Mouse (Mus musculus) splenic B cell, adult 2 months (primary cell): ENCODE data around the gene Pigl.

Source experiments
- DNase-seq: peaks from one replicate; pipeline ENCODE4 v3.0.0-alpha.2; 2011; ENCODE audit warnings: low read depth, low spot score
- H3K27me3 ChIP-seq: 2 replicates; pipeline ENCODE4 v1.6.1; 2012; ENCODE audit warnings: mild to moderate bottlenecking, low read length, moderate library complexity, mixed read lengths; ENCODE audit not compliant: control insufficient read depth, poor library complexity, insufficient read depth, severe bottlenecking
- H3K36me3 ChIP-seq: 2 replicates; pipeline ENCODE4 v1.6.1; 2012; ENCODE audit warnings: mild to moderate bottlenecking, low read length, moderate library complexity, mixed read lengths; ENCODE audit not compliant: control insufficient read depth, poor library complexity, insufficient read depth, severe bottlenecking

The Pigl gene

DNA sequence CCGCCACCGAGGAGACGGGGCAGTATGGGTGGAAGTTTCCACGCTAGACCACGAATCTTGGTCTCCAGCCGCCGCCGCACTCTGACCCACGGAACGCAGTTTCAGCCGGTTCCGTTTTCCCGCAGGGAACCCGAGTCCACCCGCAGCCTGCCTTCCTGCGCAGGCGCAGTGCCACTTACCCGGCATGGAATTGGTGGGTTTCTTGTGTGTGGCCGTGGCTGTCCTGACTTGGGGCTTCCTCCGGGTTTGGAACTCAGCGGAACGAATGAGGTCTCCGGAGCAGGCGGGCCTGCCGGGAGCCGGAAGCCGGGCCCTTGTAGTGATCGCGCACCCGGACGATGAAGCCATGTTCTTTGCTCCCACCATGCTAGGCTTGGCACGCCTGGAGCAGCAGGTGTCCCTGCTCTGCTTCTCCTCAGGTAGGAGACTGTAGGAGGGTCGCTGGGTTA, at the start of gene Pigl, which contains the start of gene Ncor1:
TSS of gene Pigl (plus strand) at position 185 of the 449 bp plus-strand sequence.
TSS of gene Ncor1 (minus strand) at position 266 of the 449 bp plus-strand sequence.
- peak; percentile 77 for DNase-seq
- Histone ChIP-seq H3K36me3 (no peaks in the 10 kb centered on the region), H3K27me3 (no peaks in the 10 kb centered on the region)

DNA sequence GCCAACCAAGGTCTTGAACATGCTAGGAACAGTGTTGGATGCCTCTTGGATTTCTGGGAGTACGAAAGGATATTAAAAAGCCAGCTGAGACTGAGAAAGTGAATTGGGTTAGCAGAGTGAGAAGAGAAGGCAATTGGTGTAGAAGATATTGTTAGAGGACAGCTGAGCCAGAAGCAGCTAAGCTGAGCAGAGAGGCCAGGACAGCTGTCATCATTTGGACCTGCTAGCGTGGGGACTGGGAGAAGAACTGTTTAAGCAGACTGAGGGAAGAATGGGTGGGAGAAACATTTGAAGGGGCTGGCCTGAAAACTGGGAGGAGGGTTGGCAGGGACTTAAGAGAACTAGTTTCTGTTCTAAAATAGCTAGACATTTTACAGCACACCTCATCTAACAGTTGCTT, 49.4 kb upstream of the Pigl start:
- Histone ChIP-seq H3K27me3 (no peaks in the 10 kb centered on the region), H3K36me3 (peaks cover 10% of the 10 kb centered on the region)
- DNase-seq: no peak

DNA sequence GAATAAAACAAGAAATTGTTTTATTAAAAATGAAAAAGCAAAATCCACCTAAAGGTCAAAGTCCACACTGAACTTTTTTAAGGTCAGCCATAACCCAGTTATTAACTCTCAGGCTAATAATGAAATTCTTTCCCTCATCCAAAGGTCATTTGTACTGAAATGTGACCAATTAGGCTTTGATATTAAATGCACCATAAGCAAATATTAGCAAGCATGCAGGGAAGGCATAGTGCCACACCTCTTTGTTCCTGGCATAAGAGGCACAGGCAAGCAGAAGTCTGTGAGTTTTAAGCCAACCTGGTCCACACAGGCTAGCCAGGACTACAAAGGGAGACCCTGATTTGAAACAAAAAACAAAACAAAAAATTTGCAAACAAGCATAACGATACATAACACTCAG, 48.6 kb upstream of the Pigl start:
- H3K27me3 ChIP-seq: no peaks in the 10 kb centered on the region
- DNase-seq: no peak

DNA sequence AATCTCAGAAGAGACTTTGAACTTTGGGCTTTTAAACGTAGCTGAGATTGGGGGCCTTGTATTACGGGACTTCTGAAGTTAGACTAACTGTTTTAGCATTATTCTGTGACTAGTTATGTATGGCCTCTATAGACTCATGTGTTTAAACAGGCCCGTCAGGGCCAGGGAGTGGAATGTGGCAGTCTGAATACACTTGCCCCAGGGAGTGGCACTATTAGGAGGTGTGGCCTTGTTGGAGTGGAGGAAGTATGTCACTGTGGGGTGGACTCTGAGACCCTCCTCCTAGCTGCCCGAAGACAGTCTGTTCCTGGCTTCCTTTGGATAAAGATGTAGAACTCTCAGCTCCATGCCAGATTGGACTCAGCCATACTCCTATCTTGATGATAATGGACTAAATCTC, 43.2 kb upstream of the Pigl start:
- DNase-seq: no peak
- H3K27me3 ChIP-seq: no peaks in the 10 kb centered on the region

More for the DNA sequence above, 48.6 kb upstream of the Pigl start:
- peaks cover 14% of the 10 kb centered on the region for H3K36me3 ChIP-seq

DNA sequence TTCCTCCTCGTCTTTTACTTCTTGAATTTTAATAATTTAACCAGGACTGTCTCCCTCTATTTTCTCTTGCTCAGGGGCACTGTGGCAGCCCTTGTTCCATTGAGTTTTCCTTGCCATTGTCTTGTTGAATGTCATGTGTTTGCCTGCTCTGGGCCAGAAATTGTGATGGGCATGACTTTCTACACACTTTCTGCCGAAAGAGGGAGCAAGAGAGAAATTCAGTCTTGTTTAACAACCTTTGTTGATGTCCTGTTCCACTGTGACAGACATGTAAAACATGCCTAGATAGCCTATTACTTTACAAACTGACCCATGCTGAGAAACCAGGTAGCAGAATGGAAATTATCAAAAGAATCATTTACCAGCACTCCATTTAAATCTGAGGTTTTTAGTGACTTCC, 33.7 kb upstream of the Pigl start:
- H3K36me3 ChIP-seq: peaks cover 14% of the 10 kb centered on the region
- H3K27me3 ChIP-seq: no peaks in the 10 kb centered on the region
- DNase-seq: peak; percentile 14

More for the DNA sequence above, 43.2 kb upstream of the Pigl start:
- H3K36me3 ChIP-seq: peaks cover 8% of the 10 kb centered on the region; the same call in 1 of the 2 replicates

DNA sequence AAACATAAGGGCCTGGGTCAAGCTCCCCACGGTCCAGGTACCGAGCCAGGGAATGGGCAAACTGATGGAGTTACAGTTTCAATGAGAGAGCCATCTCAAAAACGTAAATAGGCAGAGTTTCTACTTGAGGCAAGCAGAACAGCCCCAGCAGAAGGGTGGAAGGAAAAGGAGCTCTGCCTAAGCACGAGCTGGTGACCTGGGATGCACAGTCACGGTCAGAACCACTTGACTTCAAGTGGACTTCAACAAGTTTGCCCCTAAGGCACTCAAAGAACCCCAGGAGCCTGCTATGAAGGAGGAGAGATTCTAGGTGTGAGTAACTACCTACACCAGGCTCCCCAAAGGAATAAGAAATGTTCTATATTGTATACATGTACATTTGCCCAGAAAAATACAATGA, 32.0 kb upstream of the Pigl start:
- Histone ChIP-seq H3K27me3 (no peaks in the 10 kb centered on the region), H3K36me3 (peaks cover 17% of the 10 kb centered on the region)
- no peak for DNase-seq

DNA sequence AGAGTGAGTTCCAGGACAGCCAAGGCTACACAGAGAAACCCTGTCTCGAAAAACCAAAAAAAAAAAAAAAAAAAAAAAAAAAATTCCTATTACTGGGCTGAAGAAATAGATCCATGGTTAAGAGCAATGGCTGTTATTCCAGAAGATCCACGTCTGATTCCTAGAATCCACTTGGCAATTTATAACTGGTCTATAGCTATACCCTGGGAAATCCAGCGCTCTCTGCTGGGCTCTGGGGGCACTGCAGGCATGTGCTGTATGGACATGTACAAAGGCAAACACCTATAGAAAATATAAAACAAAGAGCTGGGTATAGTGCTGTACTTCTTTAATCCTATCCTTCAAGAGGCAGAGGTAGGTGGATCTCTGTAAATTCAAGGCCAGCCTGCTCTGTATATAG, 31.2 kb upstream of the Pigl start:
- H3K27me3 ChIP-seq: no peaks in the 10 kb centered on the region
- DNase-seq: peak; percentile 56
- H3K36me3 ChIP-seq: peaks cover 17% of the 10 kb centered on the region

DNA sequence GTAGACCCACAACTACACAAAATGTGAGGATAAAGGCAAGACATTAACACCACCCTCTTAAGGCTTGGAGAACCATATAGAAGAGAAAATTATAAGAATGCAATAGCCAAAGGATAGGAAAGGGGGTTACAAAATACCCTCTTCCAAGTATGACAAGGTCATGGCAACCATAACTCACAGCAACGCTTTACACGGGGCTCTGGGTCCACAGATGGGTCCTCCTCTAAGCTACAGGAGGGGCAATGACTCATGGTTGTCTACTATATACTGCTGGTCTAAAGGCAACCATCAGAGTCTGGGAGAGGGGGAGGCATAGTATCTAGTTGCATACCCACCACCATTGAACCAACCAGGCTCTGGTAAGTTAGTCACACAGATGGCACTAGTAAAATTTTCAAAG, 26.0 kb upstream of the Pigl start:
- H3K27me3 ChIP-seq: no peaks in the 10 kb centered on the region
- no peak for DNase-seq
- peaks cover 7% of the 10 kb centered on the region for H3K36me3 ChIP-seq

GRCm38 (mm10) chr11:62440670-62441315, 17.5 kb upstream of the Pigl start:
- 0 out of 2 replicates have a peak, but pooled peaks cover 2% of the 10 kb centered on the region for H3K36me3 ChIP-seq
- no peaks in the 10 kb centered on the region for H3K27me3 ChIP-seq
- no peak for DNase-seq

DNA sequence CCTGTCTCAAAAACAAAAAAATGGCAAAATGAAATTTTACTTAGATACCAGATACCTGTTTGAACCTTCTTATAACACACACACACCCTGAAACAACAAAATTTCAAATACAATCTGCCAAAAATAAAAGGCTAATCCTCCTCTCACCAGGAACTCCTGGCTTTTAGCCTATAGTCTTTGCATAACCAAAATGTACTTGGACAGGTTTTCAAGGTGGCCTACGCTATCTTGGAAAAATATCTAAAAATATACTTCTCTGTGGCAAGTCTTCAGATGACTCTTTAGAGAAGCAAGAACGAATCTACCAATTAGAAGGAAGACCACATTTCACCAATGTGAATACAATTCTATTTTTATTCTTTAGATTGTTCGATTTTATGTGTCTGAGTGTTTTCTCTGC, 12.5 kb upstream of the Pigl start:
- Histone ChIP-seq H3K36me3 (0 out of 2 replicates have a peak, but pooled peaks cover 2% of the 10 kb centered on the region), H3K27me3 (no peaks in the 10 kb centered on the region)
- DNase-seq: no peak

DNA sequence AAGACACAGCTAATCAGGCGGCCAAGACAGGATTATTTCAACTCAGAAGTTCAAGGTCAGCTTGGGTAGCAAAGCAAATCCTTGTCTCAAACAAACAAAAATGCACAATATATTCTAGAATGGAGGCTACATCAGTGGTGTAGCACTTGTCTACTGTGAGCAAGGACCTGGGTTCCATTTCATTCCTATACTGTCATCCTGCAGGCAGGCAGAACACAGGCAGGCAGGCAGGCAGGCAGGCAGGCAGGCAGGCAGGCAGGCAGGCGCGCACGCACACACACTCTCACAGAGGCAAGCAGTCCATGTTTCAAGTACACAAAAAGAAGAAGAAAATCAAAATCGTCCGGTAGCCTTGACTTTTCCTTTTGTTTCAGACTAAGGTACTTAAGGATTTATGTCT, 9.3 kb upstream of the Pigl start:
- Histone ChIP-seq H3K36me3 (peaks cover 2% of the 10 kb centered on the region; the same call in 1 of the 2 replicates), H3K27me3 (no peaks in the 10 kb centered on the region)
- no peak for DNase-seq

DNA sequence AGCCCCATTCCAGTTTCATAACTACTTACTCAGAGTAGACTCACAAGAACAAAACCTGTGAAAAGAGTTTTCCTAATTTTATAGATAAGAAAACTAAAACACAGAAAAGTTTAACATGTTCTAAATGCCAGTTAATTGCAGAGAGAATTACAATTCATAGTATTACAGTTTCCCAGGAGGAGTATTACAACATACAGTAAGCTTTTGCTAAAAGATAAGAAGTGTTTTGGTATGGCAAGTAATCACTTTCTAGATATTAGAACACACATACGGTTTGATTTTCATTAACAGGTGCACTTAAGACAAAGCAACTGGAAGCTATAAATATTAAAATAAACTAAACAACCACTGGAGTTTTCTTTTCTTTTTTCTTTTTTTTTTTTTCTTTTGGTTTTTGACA, 3.1 kb upstream of the Pigl start:
- H3K27me3 ChIP-seq: no peaks in the 10 kb centered on the region
- no peaks in the 10 kb centered on the region; the same call in 1 of the 2 replicates for H3K36me3 ChIP-seq
- DNase-seq: no peak

DNA sequence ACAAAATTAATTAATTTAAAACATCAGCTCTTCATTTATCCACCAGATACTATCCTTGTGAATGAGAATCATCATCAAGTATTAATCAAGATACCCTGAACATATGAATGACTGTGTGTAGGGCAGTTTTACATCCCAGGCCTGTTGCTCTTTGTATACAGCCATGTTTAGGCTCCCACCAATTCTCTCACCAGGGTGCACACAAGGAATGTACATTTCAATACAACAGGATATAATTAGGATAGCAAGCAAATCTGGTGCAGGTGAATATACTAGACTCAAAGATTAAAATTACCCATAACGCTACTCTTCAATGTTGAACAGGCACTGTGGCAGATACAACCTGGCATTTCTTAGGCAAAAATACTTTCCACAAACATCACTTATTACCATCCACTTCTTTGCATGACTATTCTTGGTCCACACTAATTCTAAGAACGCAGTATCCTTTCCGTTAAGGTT, 2.2 kb upstream of the Pigl start:
- Histone ChIP-seq H3K27me3 (no peaks in the 10 kb centered on the region), H3K36me3 (no peaks in the 10 kb centered on the region; the same call in 1 of the 2 replicates)
- no peak for DNase-seq

DNA sequence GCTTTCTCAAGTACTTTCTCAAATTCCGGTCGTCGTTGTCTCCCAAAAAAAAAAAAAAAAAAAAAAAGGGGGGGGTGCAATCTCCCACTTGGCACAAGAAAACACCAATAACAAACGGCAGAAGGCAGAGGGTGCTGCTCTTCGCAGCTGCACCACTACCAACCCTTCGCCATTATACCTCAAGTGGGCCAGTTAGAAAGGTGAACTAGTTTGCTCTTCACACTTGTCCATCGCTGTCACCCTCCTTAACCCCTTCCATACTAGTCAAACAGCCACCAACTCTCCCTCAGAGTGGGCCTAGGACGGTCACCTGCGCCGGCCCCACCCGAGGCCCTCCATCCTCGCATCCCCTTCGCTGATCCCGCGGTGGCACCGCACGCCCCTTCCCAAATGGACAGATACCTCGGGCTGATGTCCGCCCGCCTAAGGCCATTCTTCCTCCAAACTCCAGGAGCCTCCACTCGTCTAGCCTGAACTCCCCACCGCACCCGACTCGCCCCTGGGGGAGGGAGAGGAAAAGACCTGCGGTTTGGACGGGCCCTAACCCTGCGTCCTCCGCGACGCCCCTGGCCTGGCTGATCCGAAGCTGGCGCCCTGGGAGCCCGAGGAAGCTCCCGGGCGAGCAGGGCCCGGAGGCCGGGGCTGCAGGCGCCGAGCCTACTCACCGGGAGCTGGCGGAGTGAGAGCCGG, 1.6 kb upstream of the Pigl start:
- H3K27me3 ChIP-seq: no peaks in the 10 kb centered on the region
- peak; percentile 54 for DNase-seq
- no peaks in the 10 kb centered on the region; the same call in 1 of the 2 replicates for H3K36me3 ChIP-seq

DNA sequence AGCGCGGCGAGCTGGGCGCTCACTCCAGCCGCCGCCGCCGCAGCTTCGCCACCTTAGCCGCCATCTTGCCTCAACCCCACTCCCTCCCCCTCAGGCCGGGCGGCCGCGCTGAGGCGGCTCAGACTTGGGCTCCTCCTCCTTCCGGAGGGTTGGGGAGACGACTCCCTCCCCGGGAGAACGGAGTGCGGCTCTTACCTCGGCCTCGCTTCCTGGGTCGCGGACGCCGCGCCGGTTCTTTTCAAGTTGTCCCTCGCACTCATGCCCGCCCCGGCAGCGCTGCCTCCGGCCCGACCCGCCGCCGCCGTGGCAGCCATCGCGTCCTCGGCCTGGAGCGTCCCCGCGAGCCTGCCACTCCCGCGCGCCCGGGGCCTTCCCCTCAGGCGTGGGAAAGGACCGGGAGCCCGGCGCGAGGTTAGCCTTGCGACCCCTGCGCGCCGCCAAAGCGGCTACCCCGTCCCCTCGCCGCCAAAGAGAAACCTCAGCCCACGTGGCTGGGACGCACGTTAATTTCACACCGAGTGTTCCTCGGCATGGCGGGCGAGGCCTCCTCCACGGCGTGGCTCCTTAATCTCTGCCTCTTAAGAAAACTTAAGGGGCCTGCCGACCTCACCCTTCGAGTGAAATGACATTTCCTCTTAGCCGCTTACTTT, 894 bp upstream of the Pigl start:
- Histone ChIP-seq H3K27me3 (no peaks in the 10 kb centered on the region), H3K36me3 (no peaks in the 10 kb centered on the region)
- peak; percentile 91 for DNase-seq
